Mouse (Mus musculus): ENCODE results near the gene Pex6. TPM values are rescaled to one million over a fixed set of nuclear protein-coding genes. Genes with fewer than 3 reads are reported as not detected.

Pex6 gene
- polyA plus RNA-seq, 1 experiment from 2014 or later = 20.2 TPM

GRCm38 (mm10) chr17:46704887-46705835, 6.1 kb upstream of the Pex6 start, which contains the start of gene Ppp2r5d:
TSS of gene Ppp2r5d (minus strand) at chr17:46705111.
- 2% methylated on average over 48 of the region's 48 CpGs for WGBS
- peak; percentile 97 for ATAC-seq (ENCODE audit: low FRiP score, low TSS enrichment)

GRCm38 (mm10) chr17:46706375-46707089, 4.7 kb upstream of the Pex6 start:
- H3K4me1 ChIP-seq (ENCODE audit: control insufficient read depth, insufficient read depth, low read length) = peaks cover 18% of the 10 kb centered on the region
- ATAC-seq (ENCODE audit: low FRiP score, low TSS enrichment) = no peak
- no peaks in the 10 kb centered on the region for H3K36me3 ChIP-seq (ENCODE audit: control insufficient read depth, insufficient read depth, low read length)
- no peaks in the 10 kb centered on the region for H3K9me3 ChIP-seq (ENCODE audit: control insufficient read depth, low read length)
- no peak overlapping the region for H3K27ac ChIP-seq (replicated peaks; ENCODE audit: low read depth, low read length)
- H3K9ac ChIP-seq (replicated peaks; ENCODE audit: low read length) = no peak overlapping the region
- no peak overlapping the region for H3K4me2 ChIP-seq (ENCODE audit: low read length)
- H3K27me3 ChIP-seq (ENCODE audit: control insufficient read depth, insufficient read depth, low read length) = no peaks in the 10 kb centered on the region
- 94% methylated on average over 14 of the region's 14 CpGs for WGBS
- no peak overlapping the region for H3K4me3 ChIP-seq (replicated peaks; ENCODE audit: low read depth, low read length)
- no peak for DNase-seq

More at GRCm38 (mm10) chr17:46704887-46705835, 6.1 kb upstream of the Pex6 start, which contains the start of gene Ppp2r5d:
- peak; percentile 98 for DNase-seq
- peaks cover 18% of the 10 kb centered on the region for H3K4me1 ChIP-seq (ENCODE audit: control insufficient read depth, insufficient read depth, low read length)
- H3K27ac ChIP-seq (replicated peaks; ENCODE audit: low read depth, low read length) = peak within 1 kb of the TSS; percentile 91
- H3K27me3 ChIP-seq (ENCODE audit: control insufficient read depth, insufficient read depth, low read length) = no peaks in the 10 kb centered on the region
- no peaks in the 10 kb centered on the region for H3K9me3 ChIP-seq (ENCODE audit: control insufficient read depth, low read length)
- H3K4me3 ChIP-seq (replicated peaks; ENCODE audit: low read depth, low read length) = peak within 1 kb of the TSS; percentile 96
- peak within 1 kb of the TSS; percentile 84 for H3K9ac ChIP-seq (replicated peaks; ENCODE audit: low read length)
- 0 out of 2 replicates have a peak, but pooled peaks cover 2% of the 10 kb centered on the region for H3K36me3 ChIP-seq (ENCODE audit: control insufficient read depth, insufficient read depth, low read length)
- peak within 1 kb of the TSS; percentile 71 for H3K4me2 ChIP-seq (ENCODE audit: low read length)

- peak overlapping the region; percentile 93 for H3K4me3 ChIP-seq (replicated peaks; ENCODE audit: low read depth, low read length)
- no peaks in the 10 kb centered on the region for H3K27me3 ChIP-seq (ENCODE audit: control insufficient read depth, insufficient read depth, low read length)
- peak overlapping the region; percentile 77 for H3K27ac ChIP-seq (replicated peaks; ENCODE audit: low read depth, low read length)
- peak overlapping the region; percentile 80 for H3K9ac ChIP-seq (replicated peaks; ENCODE audit: low read length)
- peaks cover 16% of the 10 kb centered on the region for H3K4me1 ChIP-seq (ENCODE audit: control insufficient read depth, insufficient read depth, low read length)
- H3K9me3 ChIP-seq (ENCODE audit: control insufficient read depth, low read length) = no peaks in the 10 kb centered on the region
- DNase-seq (no peak), ATAC-seq (ENCODE audit: low FRiP score, low TSS enrichment) (peak; percentile 4; the same call in 1 of the 2 replicates)
- peak overlapping the region; percentile 99 for H3K4me2 ChIP-seq (ENCODE audit: low read length)
- H3K36me3 ChIP-seq (ENCODE audit: control insufficient read depth, insufficient read depth, low read length) = peaks cover 28% of the 10 kb centered on the region
- under 1% methylated on average over 75 of the region's 76 CpGs for WGBS
These were observed 479 bp downstream of the Pex6 start for GRCm38 (mm10) chr17:46711612-46712271.

- ATAC-seq (ENCODE audit: low FRiP score, low TSS enrichment) (no peak), DNase-seq (no peak)
- no peak overlapping the region for H3K27ac ChIP-seq (replicated peaks; ENCODE audit: low read depth, low read length)
- peaks cover 16% of the 10 kb centered on the region for H3K4me1 ChIP-seq (ENCODE audit: control insufficient read depth, insufficient read depth, low read length)
- WGBS = 83% methylated on average over 7 of the region's 7 CpGs
- H3K4me2 ChIP-seq (ENCODE audit: low read length) = peak overlapping the region; percentile 99
- peaks cover 32% of the 10 kb centered on the region for H3K36me3 ChIP-seq (ENCODE audit: control insufficient read depth, insufficient read depth, low read length)
- H3K4me3 ChIP-seq (replicated peaks; ENCODE audit: low read depth, low read length) = peak overlapping the region; percentile 93
- no peaks in the 10 kb centered on the region for H3K27me3 ChIP-seq (ENCODE audit: control insufficient read depth, insufficient read depth, low read length)
- H3K9ac ChIP-seq (replicated peaks; ENCODE audit: low read length) = peak overlapping the region; percentile 80
- no peaks in the 10 kb centered on the region for H3K9me3 ChIP-seq (ENCODE audit: control insufficient read depth, low read length)
These were observed 1.2 kb downstream of the Pex6 start for GRCm38 (mm10) chr17:46712442-46712841.

- Histone ChIP-seq H3K27ac (replicated peaks; ENCODE audit: low read depth, low read length) (no peak overlapping the region), H3K36me3 (ENCODE audit: control insufficient read depth, insufficient read depth, low read length) (peaks cover 32% of the 10 kb centered on the region), H3K9ac (replicated peaks; ENCODE audit: low read length) (no peak overlapping the region), H3K4me2 (ENCODE audit: low read length) (no peak overlapping the region), H3K4me1 (ENCODE audit: control insufficient read depth, insufficient read depth, low read length) (peaks cover 16% of the 10 kb centered on the region), H3K27me3 (ENCODE audit: control insufficient read depth, insufficient read depth, low read length) (no peaks in the 10 kb centered on the region), H3K4me3 (replicated peaks; ENCODE audit: low read depth, low read length) (no peak overlapping the region), H3K9me3 (ENCODE audit: control insufficient read depth, low read length) (no peaks in the 10 kb centered on the region)
- WGBS = 92% methylated on average over 9 of the region's 9 CpGs
- ATAC-seq (ENCODE audit: low FRiP score, low TSS enrichment) (no peak), DNase-seq (no peak)
These were observed 2.6 kb downstream of the Pex6 start for GRCm38 (mm10) chr17:46713849-46714248.

- H3K27me3 ChIP-seq (ENCODE audit: control insufficient read depth, insufficient read depth, low read length) = no peaks in the 10 kb centered on the region
- H3K4me2 ChIP-seq (ENCODE audit: low read length) = no peak overlapping the region
- peaks cover 16% of the 10 kb centered on the region for H3K4me1 ChIP-seq (ENCODE audit: control insufficient read depth, insufficient read depth, low read length)
- peaks cover 32% of the 10 kb centered on the region for H3K36me3 ChIP-seq (ENCODE audit: control insufficient read depth, insufficient read depth, low read length)
- no peak for ATAC-seq (ENCODE audit: low FRiP score, low TSS enrichment)
- no peak for DNase-seq
- H3K27ac ChIP-seq (replicated peaks; ENCODE audit: low read depth, low read length) = no peak overlapping the region
- WGBS = 97% methylated on average over 11 of the region's 11 CpGs
- H3K9me3 ChIP-seq (ENCODE audit: control insufficient read depth, low read length) = no peaks in the 10 kb centered on the region
- no peak overlapping the region for H3K9ac ChIP-seq (replicated peaks; ENCODE audit: low read length)
- no peak overlapping the region for H3K4me3 ChIP-seq (replicated peaks; ENCODE audit: low read depth, low read length)
These were observed 3.7 kb downstream of the Pex6 start for GRCm38 (mm10) chr17:46714756-46715481.

- Histone ChIP-seq H3K4me1 (ENCODE audit: control insufficient read depth, insufficient read depth, low read length) (no peaks in the 10 kb centered on the region), H3K9me3 (ENCODE audit: control insufficient read depth, low read length) (no peaks in the 10 kb centered on the region), H3K27me3 (ENCODE audit: control insufficient read depth, insufficient read depth, low read length) (no peaks in the 10 kb centered on the region), H3K4me2 (ENCODE audit: low read length) (no peak overlapping the region), H3K27ac (replicated peaks; ENCODE audit: low read depth, low read length) (no peak overlapping the region), H3K9ac (replicated peaks; ENCODE audit: low read length) (no peak overlapping the region), H3K4me3 (replicated peaks; ENCODE audit: low read depth, low read length) (no peak overlapping the region), H3K36me3 (ENCODE audit: control insufficient read depth, insufficient read depth, low read length) (peaks cover 50% of the 10 kb centered on the region)
- no peak for DNase-seq
- ATAC-seq (ENCODE audit: low FRiP score, low TSS enrichment) = no peak
- 86% methylated on average over 7 of the region's 7 CpGs for WGBS
These were observed 9.8 kb downstream of the Pex6 start for GRCm38 (mm10) chr17:46721077-46721476.

Data from midbrain, embryonic 14.5 days (tissue).